Mouse (Mus musculus) liver, adult 10 weeks (tissue): ENCODE data around the gene Olfr847. TPM values are rescaled to one million over a fixed set of nuclear protein-coding genes. Genes with fewer than 3 reads are reported as not detected.

Source experiments
- polyA plus RNA-seq: library from polyadenylated mRNA; stranded (reverse); fragments of 350-450 nt; fragmentation: Illumina TruSeq; extraction: RNeasy Lipid Tissue Mini Kit (QIAGEN cat#74804); gene quantifications from one replicate; pipeline ENCODE4 v1.2.3, GENCODE M21; 2014; ENCODE audit warnings: low read depth, low replicate concordance

The Olfr847 gene
- polyA plus RNA-seq: not detected

GRCm38 (mm10) chr9:19378569-19378968 lies at the start of gene Olfr847:
Gene Olfr847, minus strand, starts transcription at chr9:19378669.

GRCm38 (mm10) chr9:19363905-19364304 lies 14.6 kb downstream of the Olfr847 start, which contains the start of gene Olfr846:
Gene Olfr846, minus strand, starts transcription at chr9:19364005.

GRCm38 (mm10) chr9:19336157-19336556 lies 42.3 kb downstream of the Olfr847 start, which contains the start of gene Olfr845:
Gene Olfr845, plus strand, starts transcription at chr9:19336457.

Other genes with a start within 250 kb of the Olfr847 start
- not detected for gene Olfr837, start 242.4 kb downstream of the Olfr847 start, polyA plus RNA-seq
- gene Olfr839-ps1, start 201.4 kb downstream of the Olfr847 start, polyA plus RNA-seq: not detected
- gene Olfr843, start 126.7 kb downstream of the Olfr847 start, polyA plus RNA-seq: not detected
- gene Olfr844, start 62.3 kb downstream of the Olfr847 start, polyA plus RNA-seq: not detected
- not detected for gene Olfr845, start 42.2 kb downstream of the Olfr847 start, polyA plus RNA-seq
- not detected for gene Olfr846, start 14.7 kb downstream of the Olfr847 start, polyA plus RNA-seq
- not detected for gene Olfr849, start 61.6 kb upstream of the Olfr847 start, polyA plus RNA-seq
- not detected for gene Olfr850, start 99.6 kb upstream of the Olfr847 start, polyA plus RNA-seq
- not detected for gene Olfr851, start 114.6 kb upstream of the Olfr847 start, polyA plus RNA-seq
- not detected for gene Olfr853, start 162.4 kb upstream of the Olfr847 start, polyA plus RNA-seq
- gene Olfr854, start 188.7 kb upstream of the Olfr847 start, polyA plus RNA-seq: not detected
- gene Olfr855, start 203.9 kb upstream of the Olfr847 start, polyA plus RNA-seq: not detected
- gene Zfp317, start 243.4 kb upstream of the Olfr847 start, polyA plus RNA-seq: 16.1 TPM